Mouse (Mus musculus) large intestine, adult 2 months (tissue): ENCODE data around the gene Slc6a8. TPM values are rescaled to one million over a fixed set of nuclear protein-coding genes. Genes with fewer than 3 reads are reported as not detected.

Experiments used
- DNase-seq: peaks from one replicate; pipeline ENCODE4 v3.0.0-alpha.2; 2012; ENCODE audit warnings: low read depth, low spot score
- WGBS: fragments of 180-500 bp; shearing (Covaris S2); methylation state at CpG from one replicate; pipeline ENCODE4 v1.1.7; 2018; 5-methylcytosine and 5-hydroxymethylcytosine counted together
- polyA plus RNA-seq: library from polyadenylated mRNA; depleted of rRNA; stranded (reverse); fragments of >200 nt; gene quantifications from 2 replicates; pipeline ENCODE4 v1.2.3, GENCODE M21; 2012; rRNA removed

Slc6a8 gene
- polyA plus RNA-seq, 1 experiment = 323 TPM

DNA sequence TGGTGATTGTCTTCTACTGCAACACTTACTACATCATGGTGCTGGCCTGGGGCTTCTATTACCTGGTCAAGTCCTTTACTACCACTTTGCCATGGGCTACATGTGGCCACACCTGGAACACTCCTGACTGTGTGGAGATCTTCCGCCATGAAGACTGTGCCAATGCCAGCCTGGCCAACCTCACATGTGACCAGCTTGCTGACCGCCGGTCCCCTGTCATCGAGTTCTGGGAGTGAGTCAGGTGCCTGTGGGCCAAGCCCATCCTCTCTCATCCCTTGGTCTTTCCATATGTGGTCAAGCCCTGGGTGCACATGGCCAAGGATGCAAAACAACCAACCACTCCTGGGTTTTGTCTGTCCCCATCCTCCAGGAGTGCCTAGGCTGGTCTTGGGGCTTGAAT lies 3.7 kb downstream of the Slc6a8 start:
- WGBS = 86% methylated on average over 4 of the region's 4 CpGs
- DNase-seq = no peak

DNA sequence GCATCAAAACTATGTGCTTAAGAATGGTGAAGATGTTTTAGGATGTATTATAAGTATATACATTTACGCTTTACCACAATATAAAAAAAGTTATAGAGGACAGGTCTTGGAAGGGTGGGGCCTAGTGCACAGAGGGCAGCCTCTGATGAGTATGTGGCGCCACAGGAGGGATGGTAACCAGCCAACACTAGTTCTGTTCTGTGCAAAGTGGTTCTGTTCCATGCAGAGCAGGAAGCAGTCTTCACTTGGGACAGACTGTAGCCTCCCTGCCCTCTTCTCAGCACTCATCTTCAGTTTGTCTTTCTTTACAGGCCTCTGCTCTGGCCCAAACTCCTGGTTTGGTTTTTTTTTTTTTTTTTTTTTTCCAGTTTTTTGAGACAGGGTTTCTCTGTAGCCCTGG lies 11.2 kb downstream of the Slc6a8 start:
- no peak for DNase-seq
- WGBS = 64% methylated on average over 2 of the region's 2 CpGs

DNA sequence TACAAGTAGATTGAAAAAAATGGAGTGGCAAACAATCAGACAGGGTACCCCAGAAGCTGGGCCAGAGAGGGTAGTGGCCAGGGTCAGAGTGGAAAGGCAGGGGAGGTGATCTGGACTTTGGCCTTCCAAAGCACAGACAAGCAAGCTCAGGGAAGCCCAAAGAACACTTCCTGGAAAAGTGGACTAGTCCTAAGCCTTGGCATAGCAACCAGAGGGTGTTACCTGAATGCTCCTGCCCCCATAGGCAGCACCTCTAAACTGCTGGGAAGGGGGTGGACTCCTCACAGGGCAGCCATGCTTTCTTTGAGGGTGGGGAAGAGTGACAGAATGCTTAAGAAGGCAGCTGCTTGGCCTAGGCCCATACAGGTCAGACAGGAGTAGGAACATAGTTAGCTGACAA lies 12.0 kb downstream of the Slc6a8 start:
- DNase-seq = no peak

DNA sequence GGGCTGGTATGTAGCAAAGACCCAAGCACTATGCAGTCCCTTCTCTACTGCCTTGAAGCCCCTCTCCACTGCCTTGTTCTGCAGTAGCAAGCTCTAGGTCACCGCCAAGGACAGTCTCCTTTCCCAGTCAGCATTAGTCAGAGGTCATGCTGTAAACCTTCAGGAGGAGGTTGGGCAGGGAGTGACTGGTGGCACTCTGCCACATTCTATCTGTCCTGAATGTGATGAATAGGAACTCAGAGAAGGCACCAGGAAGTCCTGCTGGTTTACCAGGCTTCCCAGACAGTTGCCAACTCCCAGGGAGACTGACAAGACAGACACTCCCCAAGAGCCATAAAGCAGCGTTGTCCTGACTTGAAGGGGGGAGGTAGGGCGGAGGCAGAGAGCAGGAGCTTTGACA lies 12.7 kb downstream of the Slc6a8 start:
- no peak for DNase-seq
- WGBS = 23% methylated on average over 3 of the region's 3 CpGs

DNA sequence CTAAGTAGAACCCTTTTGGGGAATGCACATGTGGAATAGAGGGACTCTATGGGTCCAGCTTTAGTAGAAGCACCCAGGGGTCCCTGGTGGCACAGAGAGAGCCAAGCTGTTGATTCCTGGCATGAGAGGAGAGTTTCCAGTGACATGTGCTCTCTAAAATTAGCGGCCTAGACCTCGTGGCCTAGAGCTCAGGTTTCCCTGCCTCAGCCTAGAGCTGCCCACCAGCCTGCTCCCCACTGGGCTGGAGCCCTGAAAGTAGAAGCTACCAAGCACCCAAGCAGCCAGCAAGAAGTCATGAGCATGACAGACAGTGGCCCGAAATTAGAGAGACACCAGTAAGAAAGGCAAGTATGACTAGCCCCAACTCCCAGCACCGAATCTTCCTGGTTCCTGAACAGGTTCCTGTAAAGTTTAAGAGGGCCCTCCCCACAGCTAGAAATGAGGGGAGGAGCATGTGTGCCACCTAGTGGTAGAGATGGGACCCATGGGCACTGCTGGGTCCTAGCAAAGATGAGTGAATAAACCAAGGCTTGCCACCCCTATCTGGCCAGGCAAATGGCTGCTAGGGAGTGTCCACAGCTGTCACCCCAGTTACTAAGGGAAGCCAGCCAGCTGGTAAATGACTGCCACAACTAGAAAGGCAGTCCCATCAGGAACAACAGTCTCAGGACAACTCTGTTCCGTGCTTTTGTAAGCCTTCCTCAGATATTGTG lies 18.1 kb downstream of the Slc6a8 start:
- DNase-seq = no peak
- 41% methylated on average over 5 of the region's 5 CpGs for WGBS

DNA sequence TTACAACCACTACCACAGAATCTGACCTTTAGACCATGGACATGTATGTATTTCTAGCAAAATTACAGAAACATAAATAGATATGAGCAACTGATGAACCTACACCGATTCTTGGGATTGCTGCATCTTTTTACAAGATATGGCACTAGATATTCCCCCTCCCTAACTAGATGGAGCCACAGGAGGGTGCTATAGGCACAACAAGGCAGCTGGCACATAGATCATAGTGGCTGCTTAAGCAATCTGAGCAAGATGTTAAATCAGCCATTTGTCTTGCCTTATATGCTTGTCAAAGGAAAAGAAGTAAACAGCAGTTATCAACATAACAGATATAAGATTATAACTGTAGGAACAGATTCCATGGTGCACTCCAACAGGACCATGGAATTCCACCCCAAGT lies 27.5 kb downstream of the Slc6a8 start:
- 49% methylated on average over 1 of the region's 1 CpGs for WGBS
- no peak for DNase-seq

DNA sequence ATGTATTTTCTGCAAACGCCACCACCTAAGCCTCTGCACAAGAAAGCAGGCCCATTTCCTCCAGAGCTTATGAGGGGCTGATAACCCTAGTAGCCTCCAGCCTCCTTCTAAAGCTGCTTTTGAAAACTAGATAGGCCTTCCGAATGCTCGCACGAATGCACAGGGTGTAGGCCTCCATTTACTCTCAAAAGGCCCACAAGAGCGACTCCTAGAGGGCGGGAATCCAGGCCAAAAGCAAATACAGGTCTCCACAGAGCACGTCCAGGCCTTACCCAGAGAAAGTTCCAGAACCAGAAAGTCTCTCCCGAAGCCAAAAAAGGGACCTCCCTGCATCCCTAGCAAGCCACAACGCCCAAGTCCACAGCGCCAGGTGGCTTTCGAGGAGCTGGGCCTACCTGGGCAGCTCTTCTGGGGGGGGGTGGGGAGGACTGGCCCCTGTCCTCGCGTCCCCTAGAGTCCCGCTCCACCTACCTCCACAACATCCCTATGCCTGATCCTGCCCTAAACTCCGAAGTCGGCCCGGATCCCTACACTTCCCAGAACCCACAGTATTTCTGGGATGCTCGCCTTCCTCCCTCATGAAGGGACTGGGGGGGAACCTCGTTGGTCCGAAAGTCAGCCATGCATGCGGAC lies 42.6 kb downstream of the Slc6a8 start:
- no peak for DNase-seq
- 14% methylated on average over 21 of the region's 21 CpGs for WGBS

DNA sequence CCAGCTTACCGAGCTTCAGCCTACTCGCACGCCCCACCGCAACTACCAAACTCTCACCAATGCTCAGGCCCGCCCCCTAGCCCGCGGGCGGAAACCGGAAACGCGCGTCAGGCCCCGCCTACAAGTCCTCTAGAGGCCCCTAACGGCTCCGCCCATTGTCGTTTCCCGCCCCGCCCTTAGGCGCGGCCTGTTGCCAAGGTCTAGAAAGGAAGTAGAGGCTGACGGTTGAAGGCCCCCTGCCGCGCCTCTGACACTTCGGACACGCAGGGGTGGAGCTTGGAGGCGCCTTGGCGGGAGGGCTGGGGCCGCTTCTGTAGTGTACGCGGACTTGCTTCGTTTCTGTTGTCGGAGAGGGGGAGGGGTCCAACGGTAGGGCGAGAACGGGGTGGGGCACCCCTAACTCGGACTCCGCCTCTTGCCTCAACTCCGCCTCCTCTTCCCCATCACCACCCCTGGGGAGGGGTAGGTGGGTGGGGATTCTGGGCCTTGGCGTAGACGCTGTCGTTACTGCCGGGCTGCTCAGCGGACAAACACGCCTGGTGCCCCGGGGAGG lies 43.2 kb downstream of the Slc6a8 start, which contains the start of the genes Bcap31 and Abcd1:
TSS of gene Bcap31 (minus strand) at position 67 of the 553 bp plus-strand sequence.
TSS of gene Abcd1 (plus strand) at position 489 of the 553 bp plus-strand sequence.
- DNase-seq = peak; percentile 76
- 17% methylated on average over 40 of the region's 45 CpGs for WGBS

DNA sequence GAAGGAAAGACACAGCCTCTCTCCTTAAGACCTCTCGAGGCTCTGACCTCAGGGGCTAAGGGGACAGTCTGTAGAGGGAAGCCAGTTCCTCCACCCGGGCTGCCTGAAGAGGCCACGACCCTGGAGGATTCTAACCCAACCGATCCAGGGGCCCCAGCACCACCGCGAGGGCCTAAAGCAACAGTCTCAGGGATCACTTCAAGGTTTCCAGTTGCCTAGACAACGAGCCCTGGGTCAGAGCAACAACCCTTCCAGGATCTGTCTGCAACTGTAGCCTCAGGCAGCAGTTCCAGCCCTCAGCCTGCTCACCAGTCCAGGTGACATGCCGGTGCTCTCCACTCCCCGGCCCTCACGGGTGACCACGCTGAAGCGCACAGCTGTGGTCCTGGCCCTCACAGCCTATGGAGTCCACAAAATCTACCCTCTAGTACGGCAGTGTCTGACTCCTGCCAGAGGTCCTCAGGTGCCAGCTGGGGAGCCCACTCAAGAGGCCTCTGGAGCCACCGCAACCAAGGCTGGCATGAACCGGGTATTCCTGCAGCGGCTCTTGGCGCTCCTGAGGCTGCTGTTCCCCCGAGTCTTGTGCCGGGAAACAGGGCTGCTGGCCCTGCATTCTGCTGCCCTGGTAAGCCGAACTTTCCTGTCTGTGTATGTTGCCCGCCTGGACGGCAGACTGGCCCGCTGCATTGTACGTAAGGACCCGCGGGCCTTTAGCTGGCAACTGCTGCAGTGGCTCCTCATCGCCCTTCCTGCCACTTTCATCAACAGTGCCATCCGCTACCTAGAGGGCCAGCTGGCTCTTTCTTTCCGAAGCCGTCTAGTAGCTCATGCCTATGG lies 44.0 kb downstream of the Slc6a8 start:
- 25% methylated on average over 30 of the region's 30 CpGs for WGBS
- no peak for DNase-seq

DNA sequence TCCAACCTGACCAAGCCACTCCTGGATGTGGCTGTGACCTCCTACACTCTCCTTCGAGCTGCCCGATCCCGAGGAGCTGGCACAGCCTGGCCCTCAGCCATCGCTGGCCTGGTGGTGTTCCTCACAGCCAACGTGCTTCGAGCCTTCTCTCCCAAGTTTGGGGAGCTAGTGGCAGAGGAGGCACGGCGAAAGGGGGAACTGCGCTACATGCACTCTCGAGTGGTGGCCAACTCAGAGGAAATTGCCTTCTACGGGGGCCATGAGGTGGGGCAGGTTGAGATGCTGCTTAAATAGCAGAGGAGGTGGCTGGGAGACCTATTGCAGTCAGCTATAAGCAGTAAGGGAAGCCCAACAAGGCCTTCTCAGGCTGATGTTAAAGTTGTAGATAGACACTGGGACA lies 44.7 kb downstream of the Slc6a8 start:
- DNase-seq = no peak
- WGBS = 34% methylated on average over 11 of the region's 11 CpGs

DNA sequence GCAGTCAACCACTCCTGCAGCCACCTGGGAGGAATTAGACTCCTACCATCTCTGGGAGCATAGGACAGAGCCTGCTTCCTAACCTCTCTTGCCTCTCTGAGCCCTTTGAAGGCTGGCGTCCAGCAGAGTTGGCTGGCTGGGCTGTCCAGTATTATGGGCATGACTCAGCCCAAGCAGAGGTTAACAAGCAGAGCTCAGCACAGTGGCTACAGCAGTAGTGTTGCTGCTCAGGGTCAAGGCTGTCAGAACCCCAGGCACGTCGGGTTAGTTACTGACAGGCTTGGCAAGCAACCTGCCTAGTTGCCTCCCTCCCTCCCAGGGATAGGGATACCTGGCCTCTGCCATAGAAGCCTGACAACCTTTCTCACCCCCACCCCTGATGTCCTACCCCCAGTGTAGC lies 45.3 kb downstream of the Slc6a8 start:
- WGBS = 8% methylated on average over 3 of the region's 3 CpGs
- DNase-seq = no peak

DNA sequence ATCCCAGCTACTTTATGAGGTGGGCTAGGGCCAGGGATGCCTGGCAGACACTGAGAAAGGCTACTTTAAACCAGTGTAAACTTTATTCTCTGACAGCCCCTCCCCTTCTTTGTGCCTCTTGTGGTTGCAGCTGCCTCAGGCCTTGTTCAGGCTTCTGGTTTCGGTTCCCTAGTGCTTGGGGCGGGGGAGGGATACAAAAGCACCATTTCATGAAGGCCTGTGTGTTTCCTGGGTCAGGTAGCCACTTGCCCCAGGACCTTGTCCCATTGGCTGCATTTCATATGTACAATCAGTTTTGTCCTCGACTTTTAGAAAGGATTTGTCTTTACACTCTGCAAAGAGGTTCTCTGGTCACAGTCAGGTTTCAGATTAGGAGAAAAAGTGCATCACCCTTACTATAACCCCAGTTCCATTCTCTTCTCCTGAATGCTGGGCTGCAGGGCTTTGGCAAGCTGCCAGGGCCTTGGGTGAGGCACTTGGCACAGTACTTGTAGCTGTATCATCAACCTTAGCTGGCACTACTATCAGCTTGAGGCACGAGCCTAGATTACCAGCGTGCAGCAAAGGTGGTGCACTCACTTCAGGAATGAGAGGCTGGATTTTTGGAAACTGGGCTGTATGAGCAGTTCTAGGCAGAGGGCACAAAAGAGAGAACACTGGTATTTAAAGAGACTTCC lies 45.9 kb downstream of the Slc6a8 start:
- WGBS = 21% methylated on average over 5 of the region's 5 CpGs
- no peak for DNase-seq

DNA sequence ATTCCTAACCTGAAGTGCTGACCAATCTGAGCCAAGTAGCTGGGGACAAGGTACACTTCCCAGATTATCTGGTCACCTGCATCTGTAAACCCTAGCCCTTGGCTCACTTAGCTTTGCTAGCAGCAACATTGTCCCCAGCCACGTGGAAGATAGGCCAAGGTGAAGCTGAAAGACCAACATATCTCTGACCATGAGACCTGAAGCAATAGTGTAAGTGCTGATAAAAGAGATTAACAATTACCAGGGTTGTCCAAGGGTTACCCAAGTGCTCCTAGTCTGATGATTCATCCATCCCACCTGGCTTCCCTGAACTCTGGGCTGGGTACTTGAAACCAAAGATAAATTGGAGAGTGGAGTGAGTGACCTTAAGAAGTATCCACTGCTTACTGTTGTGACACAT lies 58.0 kb downstream of the Slc6a8 start:
- DNase-seq = no peak
- WGBS = 52% methylated on average over 1 of the region's 1 CpGs

Other genes starting within 250 kb of the Slc6a8 start
- 2.5 and 7.0 TPM in 2 replicates for gene Trex2, start 237.8 kb upstream of the Slc6a8 start, polyA plus RNA-seq
- 16.3 and 18.2 TPM in 2 replicates for gene Haus7, start 214.1 kb upstream of the Slc6a8 start, polyA plus RNA-seq
- 124 and 157 TPM in 2 replicates for gene Bgn, start 189.5 kb upstream of the Slc6a8 start, polyA plus RNA-seq
- gene Atp2b3, start 170.1 kb upstream of the Slc6a8 start, polyA plus RNA-seq = 0.15 and 0.16 TPM in 2 replicates
- gene Dusp9, start 33.7 kb upstream of the Slc6a8 start, polyA plus RNA-seq = 0.20 and 0.49 TPM in 2 replicates
- 10.8 and 14.1 TPM in 2 replicates for gene Pnck, start 13.0 kb upstream of the Slc6a8 start, polyA plus RNA-seq
- gene Bcap31, start 43.0 kb downstream of the Slc6a8 start, polyA plus RNA-seq = 96.4 and 97.6 TPM in 2 replicates
- gene Abcd1, start 43.4 kb downstream of the Slc6a8 start, polyA plus RNA-seq = 39.7 and 75.9 TPM in 2 replicates
- gene Plxnb3, start 83.9 kb downstream of the Slc6a8 start, polyA plus RNA-seq = 0.41 and 0.47 TPM in 2 replicates
- 7.4 and 10.5 TPM in 2 replicates for gene Srpk3, start 101.3 kb downstream of the Slc6a8 start, polyA plus RNA-seq
- gene Idh3g, start 113.7 kb downstream of the Slc6a8 start, polyA plus RNA-seq = 245 and 314 TPM in 2 replicates
- gene Ssr4, start 113.9 kb downstream of the Slc6a8 start, polyA plus RNA-seq = 280 and 308 TPM in 2 replicates
- 0.99 and 1.0 TPM in 2 replicates for gene Pdzd4, start 151.8 kb downstream of the Slc6a8 start, polyA plus RNA-seq
- gene Avpr2, start 219.0 kb downstream of the Slc6a8 start, polyA plus RNA-seq = 0.12 and 0.30 TPM in 2 replicates
- 22.3 and 41.7 TPM in 2 replicates for gene L1cam, start 223.0 kb downstream of the Slc6a8 start, polyA plus RNA-seq
- 23.9 and 25.9 TPM in 2 replicates for gene Arhgap4, start 248.7 kb downstream of the Slc6a8 start, polyA plus RNA-seq
- 95.2 and 104 TPM in 2 replicates for gene Naa10, start 248.8 kb downstream of the Slc6a8 start, polyA plus RNA-seq